Mouse (Mus musculus): ENCODE data around the gene Rbm4b.
"Not testable (repeated sequence)": the region's sequence is repeated elsewhere in the genome, so short reads cannot be mapped to it uniquely, and the experiment has no call there.

Rbm4b gene

DNA sequence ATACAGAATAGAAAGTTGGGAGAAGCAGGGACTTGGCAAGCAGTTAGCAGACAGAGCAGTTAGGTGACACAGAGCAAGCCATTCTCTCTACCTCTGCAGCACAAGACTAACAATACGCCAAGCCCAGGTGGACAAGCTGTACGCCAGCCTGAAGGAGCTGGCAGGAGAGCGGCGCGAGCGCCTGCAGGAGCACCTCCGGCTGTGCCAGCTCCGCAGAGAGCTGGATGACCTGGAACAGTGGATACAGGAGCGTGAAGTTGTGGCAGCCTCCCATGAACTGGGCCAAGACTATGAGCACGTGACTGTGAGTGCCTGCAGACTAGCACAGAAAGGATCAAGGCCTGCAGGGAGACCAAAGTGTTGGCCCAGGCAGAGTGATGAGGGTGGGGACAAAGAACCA is 10.6 kb upstream of the Rbm4b start:
- peak; percentile 7 for DNase-seq

GRCm38 (mm10) chr19:4746611-4747010 is 9.7 kb upstream of the Rbm4b start:
- peak; percentile 15 for DNase-seq

DNA sequence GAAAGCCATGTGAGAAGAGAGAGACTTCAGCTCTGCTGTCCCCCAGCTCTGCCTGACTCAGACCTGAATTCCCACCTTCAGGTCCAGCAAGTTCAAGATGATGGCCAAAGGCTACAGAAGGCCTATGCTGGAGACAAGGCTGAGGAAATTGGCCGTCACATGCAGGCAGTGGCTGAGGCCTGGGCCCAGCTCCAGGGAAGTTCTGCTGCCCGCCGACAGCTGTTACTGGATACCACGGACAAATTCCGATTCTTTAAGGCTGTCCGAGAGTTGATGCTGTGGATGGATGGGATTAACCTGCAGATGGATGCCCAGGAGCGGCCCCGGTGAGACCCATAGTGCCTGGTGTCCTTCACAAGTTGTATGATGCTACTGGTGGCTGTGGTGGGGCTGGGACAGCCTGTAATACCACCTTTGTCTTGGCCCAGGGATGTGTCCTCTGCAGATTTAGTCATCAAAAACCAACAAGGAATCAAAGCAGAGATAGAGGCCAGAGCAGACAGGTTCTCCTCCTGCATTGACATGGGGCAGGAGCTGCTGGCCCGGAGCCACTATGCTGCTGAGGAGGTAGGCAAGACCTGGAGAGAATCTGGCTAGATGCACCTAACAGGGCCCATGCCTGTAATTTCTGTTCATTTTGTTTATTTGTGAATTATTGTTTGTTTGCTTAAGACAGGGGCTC is 8.5 kb upstream of the Rbm4b start:
- no peak for DNase-seq

GRCm38 (mm10) chr19:4748493-4748892 is 7.8 kb upstream of the Rbm4b start:
- DNase-seq: no peak

DNA sequence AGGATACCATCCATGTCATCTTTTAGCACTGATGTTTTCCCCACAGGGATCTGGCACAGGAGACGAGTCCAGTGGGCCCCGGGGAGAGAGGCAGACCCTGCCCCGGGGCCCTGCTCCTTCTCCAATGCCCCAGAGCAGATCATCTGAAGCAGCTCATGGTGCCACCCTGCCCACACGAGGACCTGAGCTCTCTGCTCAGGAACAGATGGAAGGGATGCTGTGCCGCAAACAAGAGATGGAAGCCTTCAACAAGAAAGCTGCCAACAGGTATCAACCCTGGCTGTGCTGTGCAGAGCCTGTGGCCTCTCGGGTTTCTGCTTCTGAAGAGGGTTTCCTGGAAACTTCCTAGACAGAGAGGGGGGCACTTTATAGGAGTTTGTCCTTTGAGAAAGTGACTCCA is 6.3 kb upstream of the Rbm4b start:
- no peak for DNase-seq

GRCm38 (mm10) chr19:4755565-4756192 is 618 bp upstream of the Rbm4b start:
- peak; percentile 84 for DNase-seq

- no peak for DNase-seq
Observed at GRCm38 (mm10) chr19:4756921-4757320, 624 bp downstream of the Rbm4b start.

DNA sequence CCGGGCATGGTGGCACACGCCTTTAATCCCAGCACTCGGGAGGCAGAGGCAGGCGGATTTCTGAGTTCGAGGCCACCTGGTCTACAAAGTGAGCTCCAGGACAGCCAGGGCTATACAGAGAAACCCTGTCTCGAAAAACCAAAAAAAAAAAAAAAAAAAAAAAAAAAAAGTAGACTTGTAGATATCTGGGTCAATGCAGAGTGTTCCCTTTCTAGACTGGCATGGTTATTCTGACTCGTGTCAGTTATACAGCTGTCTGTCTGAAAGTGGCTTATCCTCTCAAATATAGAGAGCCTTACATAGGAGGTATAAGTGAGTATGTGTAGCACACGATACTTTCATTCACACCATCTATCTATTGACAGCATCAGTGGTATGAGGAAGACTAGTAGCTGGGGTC is 4.2 kb downstream of the Rbm4b start:
- not testable (repeated sequence) for DNase-seq

GRCm38 (mm10) chr19:4762876-4763275 is 6.6 kb downstream of the Rbm4b start:
- no peak for DNase-seq

DNA sequence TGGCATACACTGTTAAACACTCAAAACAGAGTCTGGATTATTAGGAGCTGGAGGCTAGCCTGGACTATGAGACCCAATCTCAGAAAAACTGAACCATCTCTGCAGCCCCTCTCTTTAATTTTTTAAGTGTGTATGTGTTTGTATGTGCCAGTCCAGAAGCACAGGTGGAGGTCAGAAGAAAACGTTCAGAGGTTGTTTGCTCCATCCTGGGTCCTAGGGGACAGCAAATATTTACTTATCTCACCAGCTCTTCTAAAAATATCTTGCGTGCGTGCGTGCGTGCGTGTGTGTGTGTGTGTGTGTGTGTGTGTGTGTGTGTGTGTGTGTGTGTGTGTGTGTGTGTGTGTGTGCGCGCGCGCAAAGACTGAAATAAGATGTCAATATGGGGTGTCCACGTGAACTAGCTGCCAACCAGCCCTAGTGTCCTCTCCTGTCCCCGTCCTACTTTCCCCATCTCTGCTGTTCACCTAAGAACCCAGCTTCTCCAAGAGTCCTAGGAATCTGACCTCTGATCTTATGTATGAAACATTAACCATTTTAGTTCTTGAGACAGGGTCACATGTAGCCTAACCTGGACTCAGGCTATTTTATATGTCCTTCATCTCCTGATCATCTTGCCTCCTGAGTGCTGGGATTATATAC is 11.3 kb downstream of the Rbm4b start:
- DNase-seq: no peak

GRCm38 (mm10) chr19:4772785-4773184 is 16.5 kb downstream of the Rbm4b start:
- no peak for DNase-seq

DNA sequence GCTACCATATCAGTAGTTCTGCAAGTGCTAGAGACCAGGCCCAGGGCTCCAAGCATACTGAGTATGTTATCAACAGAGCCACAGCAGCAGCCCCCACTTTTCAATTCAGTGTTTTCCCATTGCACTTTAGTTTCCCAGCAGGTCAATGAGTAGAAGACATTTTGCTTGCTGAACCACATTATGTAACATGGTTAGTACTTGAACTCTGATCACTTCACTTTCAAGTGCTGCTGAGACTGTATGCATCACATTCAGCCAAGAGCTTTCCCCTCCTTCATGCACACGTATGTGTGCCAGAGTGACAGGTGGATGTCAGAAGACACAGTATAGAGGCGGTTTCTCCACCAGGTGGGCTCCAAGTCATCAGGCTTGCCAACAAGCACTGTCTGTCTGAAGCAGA is 26.6 kb downstream of the Rbm4b start:
- DNase-seq: no peak

GRCm38 (mm10) chr19:4785206-4785605 is 28.9 kb downstream of the Rbm4b start:
- DNase-seq: no peak

DNA sequence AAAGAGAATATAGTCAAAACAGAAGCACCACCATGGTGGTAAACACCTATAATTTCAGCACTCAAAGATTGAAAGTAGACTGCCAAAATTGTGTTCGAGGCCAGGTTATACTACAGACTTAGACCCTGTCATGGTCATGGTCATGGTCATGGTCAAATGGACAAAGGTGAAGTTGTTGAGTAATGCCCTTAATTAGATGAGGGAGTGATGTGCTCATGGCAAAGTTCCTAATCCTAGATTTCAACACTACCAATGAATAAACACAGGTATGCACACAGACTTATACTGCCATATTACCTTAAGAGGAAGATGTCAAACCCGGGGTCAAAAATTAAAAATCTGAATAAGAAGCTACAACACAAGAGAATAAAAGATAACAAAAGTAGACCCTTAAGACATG is 30.0 kb downstream of the Rbm4b start:
- no peak for DNase-seq

GRCm38 (mm10) chr19:4793281-4793830 is 37.1 kb downstream of the Rbm4b start:
- DNase-seq: no peak

DNA sequence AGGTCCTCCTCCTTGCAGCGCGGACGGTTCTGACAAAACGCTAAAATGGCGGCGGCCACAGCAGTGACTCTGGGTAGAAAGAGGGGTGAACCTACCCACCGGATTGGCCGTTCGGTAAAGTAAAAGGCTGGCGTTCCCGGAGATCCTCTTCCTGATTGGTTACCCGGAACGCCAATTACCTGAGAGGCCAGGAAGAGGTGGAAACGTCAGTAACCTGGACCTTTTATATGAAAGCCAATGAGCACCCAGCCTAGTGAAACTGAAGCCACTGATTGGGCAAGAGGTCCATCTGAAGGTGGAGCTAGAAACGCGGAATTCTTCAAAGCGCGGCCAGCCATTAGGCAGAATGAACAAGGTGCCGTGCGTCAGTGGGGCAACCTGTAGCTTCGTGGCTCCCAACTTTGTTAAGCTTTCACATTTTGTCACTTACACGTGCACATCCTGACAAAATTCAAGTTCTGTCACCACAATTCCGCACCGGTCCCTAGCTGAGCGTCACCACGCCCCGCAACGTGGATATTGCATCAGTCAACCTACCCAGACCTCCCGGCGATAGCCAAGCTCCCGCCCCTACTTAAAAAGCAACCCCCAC is 37.6 kb downstream of the Rbm4b start, which contains the start of gene Rbm4:
Rbm4 (minus strand) TSS at position 71 of the 592 bp plus-strand sequence.
- peak; percentile 98 for DNase-seq

DNA sequence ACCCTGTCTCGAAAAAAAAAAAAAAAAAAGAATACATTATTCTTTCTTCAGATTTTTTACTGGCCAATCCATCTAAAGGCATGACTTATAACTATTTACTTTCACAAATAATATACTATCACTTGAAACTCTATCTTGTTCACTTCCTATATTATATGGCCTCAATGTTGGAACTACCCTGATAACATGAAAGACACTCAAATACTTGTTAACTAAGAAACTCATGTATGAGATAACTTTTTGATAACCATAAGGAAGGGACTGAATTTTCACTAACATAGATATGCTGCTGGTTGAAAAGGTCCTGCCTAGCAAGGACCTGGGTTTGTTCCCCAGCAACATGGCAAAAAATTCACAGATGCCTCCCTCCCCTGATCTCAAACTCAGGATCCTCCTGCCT is 39.6 kb downstream of the Rbm4b start:
- DNase-seq: no peak

DNA sequence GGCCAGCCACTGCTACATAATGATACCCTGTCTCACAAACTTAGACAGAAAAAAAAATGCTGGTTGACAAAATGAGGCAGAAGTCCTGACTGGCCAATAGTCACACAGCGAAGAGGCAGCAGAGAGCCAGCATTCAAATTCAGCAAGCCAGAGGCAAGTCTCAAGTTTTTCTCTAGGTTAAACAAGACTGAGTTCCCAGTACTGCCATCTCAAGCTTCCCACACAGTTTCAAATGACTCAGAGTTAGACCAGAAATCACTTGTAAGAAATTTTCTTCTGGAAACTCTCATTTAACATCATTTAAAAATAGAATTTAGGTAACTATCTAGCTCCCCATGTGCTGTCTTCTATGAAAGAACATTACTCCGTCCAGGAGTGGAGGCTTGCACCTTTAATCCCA is 41.5 kb downstream of the Rbm4b start:
- DNase-seq: no peak

- DNase-seq: no peak
Observed at GRCm38 (mm10) chr19:4799083-4799482, 42.8 kb downstream of the Rbm4b start.

- DNase-seq: no peak
Observed at GRCm38 (mm10) chr19:4802691-4803091, 46.4 kb downstream of the Rbm4b start.

GRCm38 (mm10) chr19:4803283-4803682 is 47.0 kb downstream of the Rbm4b start:
- no peak for DNase-seq

- DNase-seq: no peak
Observed at GRCm38 (mm10) chr19:4810309-4810708, 54.0 kb downstream of the Rbm4b start.

DNA sequence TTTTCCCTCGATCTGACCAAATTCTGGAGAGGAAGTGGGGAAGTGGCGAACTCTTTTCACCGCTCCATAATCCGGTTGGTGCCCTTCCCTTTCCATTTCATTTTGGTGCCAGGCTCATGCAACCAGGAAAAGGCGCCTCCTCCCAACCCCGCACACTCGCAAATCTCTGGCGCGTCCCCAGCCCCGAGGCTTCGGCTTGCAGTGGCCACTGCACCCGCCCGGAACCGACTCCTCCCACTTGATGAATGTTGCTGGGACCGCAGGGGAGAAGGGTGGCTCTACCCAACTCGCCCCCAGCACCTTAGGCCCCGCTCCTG is 54.4 kb downstream of the Rbm4b start:
- no peak for DNase-seq

Data from right cerebral cortex, postnatal 25 days (tissue).